Mouse (Mus musculus): ENCODE results near the gene Slc8a2.

DNA sequence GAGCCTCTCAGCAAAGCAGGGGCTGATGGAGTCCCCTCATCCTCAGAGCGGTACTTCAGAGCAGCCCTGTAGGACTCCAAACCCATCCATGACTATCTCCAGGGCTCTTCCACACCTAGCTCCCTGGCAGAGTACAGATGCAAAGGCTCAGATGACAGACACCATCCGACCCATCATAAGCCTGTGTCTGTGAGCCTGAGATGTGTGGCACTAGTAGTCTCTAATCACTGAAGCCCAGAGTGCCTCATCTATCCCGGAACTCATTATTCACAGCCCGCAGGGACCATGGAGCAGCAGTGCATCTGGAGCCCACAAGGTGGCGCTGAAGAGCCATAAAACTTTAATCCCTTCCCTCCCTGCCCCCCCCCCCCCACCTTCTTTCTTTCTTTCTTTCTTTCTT lies 62.7 kb downstream of the Slc8a2 start:
- TF ChIP-seq POLR2A (IDR thresholded peaks at IDR 0.05; ENCODE audit: low read depth, low read length) (no peak), CTCF (conservative IDR thresholded peaks at IDR 0.05; ENCODE audit: insufficient read depth, insufficient read length, low read depth, low read length) (peak; percentile 73)
